Mouse (Mus musculus) 3134 (cell line): ENCODE results near the gene Srsf4.

Experiments
- DNase-seq: peaks from one replicate; pipeline ENCODE4 v3.0.0-alpha.2; 2011; ENCODE audit warnings: low spot score; ENCODE audit not compliant: insufficient read length; ENCODE audit errors: extremely low read depth

Srsf4 gene

DNA sequence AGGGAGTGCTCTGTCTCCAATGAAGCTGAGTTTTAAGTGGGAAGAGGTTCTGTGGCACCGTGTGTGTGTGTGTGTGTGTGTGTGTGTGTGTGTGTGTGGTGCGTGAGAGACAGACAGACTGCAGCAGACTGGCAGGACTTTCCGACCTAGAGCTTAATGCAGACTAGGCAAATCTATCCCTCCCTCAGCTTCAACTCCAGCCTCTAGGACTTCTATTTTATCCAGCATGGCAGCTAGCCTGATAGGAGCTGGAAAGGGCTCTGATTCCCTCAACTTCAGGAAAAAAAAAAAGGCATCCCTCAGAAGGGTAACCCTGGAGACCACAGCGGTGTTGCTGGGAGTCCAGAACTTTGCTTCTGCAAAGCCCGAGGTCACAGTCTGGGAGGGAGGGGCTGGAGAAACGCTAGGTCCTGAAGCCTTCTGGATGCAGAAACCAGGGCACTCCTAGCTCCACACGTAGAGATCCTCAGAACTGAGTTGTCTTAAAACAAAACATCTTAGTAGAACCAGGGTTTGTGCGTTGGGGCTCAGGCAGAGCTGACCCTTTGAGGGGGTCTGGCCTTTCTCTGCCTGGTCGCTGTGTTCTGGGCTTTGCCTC lies 40.7 kb downstream of the Srsf4 start:
- DNase-seq: no peak

DNA sequence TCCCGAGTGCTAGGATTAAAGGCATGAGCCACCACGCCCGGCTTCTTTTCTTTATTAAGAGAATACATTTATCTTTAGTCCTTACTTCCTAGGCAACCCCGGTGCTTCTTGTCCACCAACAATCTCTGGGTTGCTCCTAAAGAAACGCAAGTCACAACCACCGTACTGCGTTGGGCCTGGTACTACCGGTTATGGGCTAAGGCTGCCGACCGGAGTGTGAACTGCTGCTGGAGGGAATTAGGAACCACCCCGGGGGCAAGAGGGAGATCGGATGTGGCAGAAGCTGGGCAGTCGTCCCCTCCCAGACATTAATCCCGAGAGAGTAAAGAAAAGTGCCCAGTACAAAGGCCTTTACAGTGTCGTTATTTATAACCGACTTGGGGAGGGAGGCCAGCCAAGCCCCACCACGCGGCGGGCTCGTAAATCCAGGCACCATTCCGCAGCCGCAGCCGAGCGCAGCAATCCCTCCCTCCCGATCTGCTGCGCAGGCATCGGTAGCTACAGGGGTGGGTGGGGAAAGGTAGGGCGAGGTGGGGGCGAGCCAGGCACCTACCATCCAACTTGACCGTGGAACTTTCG lies 41.6 kb downstream of the Srsf4 start:
- no peak for DNase-seq

DNA sequence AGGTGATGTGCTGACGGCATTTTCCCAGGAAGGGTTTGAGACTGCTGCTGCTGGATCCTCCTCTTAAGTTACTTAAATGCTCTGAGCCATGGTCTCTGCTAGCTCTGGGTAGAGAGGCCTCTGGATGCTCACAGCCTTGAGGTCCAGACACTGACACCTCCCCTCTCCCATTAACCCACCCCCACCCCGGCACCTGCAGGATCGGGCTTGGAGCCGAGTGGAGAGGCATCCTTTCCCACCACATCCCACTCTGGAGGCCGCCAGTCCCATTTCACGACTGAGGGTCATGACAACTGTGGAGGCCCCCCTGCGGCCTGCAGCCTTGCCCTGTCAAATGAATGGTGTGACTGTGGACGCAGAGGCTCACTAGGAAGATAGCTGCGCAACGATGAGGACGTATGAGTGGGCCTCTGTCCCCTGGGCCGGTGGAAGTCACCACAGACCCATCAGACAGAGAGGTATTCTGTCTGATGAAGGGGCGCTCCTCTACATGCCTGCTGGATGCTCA lies 42.5 kb downstream of the Srsf4 start:
- DNase-seq: no peak

DNA sequence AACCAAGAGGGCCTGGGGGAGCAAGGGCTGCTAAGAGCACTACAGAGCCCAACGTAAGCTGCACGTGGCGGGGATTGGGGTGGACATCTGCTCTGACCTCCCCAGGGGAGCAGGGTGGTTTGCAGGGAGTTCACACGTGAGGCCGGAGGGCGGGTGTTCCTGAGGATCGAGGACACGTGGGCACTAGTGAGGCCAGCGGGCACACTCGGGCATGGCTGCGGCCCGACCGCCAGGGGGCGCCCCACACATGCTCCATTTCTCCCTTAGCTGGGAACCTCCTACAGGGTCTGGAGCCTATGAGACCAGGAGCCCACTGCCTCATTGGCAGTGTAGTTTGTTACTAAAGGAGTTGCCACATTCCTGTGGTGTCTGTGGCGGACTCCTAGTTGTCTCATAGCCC lies 43.0 kb downstream of the Srsf4 start:
- peak; percentile 66 for DNase-seq

DNA sequence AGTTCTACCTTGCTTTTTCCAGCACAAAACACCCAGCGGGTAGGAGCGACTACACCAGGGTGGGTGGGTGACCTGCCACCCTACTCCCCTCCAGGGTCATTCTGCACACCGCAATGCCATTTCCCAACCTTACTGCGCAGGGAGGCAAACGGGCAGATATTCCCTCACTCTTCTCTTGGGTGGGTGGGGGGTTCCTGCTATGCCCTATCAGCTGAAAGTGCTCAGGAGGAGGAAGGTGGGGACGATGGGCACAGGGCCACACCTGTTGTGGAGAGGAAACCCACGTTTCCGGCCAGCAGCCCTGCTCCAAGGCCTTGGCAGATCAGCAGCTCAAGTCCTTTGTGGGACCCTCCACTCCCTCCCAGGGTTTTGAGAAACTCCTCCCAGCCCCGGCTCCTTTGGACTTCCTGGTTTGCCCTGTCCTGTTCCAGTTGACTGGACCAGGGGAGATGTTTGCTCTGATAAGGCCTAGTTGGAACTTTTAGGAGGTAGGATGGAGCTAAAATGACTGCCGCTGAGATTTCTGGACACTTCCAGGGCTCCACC lies 43.7 kb downstream of the Srsf4 start:
- DNase-seq: no peak

DNA sequence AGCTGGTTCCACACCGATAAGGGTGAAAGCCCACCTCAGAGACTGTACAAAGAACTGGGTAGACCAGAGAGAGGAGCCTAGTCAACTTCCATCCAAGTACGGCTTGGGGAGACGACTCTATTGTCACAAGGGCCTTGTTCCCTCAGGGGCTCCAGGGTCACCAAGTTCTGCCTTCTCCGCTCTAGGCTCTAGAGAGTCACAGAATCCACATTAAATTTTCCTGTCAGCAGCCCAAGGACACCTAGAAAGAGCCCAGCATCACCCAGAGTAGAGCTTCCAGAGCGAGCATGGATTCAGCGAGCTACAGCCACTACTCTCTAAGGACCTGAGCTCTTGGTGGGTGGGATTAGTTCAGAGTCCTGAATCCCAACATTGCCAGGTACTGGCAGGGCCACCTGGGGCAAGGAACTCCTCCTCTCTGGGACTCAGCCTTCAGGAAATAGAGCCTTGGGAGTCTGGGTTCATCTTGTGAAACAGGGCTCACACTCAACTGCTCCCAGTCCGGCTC lies 44.7 kb downstream of the Srsf4 start:
- no peak for DNase-seq

DNA sequence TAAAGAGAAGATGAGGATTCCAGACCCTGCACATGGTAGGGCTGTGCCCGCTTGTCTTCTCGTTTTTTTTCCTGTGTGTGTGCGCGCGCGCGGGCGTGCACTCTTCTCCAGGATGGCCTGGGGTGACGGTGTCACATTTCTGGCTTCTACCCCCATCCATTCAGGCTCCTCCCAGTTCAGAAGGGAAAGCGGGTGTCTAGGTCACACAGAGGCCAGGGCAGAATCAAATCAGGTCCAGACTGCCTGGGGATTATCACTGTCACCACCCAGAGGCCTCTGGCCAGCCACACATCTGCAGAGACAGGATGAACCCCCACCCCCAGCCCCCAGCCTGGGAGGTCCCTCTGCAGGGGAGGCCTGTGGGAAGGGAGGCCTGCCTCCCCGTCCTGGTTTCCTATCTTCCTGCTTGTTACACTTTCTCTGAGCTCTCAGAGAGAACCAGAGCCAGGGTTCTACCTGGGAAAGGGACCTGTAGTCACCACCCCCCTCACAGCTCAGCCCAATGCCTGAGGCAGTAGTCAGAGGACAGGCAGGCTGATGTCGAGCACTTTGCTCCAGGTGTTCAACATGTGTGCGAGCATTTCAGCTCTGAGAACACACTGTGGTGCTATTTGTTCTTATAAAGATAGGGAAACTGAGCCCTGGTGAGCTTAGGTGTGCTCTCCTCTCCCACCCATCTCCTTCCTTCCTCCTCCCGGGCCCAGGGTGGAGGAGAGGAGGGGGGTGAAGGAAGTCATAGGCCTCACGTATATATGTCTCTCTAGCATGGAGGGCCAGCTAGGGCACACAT lies 45.5 kb downstream of the Srsf4 start:
- DNase-seq: no peak

DNA sequence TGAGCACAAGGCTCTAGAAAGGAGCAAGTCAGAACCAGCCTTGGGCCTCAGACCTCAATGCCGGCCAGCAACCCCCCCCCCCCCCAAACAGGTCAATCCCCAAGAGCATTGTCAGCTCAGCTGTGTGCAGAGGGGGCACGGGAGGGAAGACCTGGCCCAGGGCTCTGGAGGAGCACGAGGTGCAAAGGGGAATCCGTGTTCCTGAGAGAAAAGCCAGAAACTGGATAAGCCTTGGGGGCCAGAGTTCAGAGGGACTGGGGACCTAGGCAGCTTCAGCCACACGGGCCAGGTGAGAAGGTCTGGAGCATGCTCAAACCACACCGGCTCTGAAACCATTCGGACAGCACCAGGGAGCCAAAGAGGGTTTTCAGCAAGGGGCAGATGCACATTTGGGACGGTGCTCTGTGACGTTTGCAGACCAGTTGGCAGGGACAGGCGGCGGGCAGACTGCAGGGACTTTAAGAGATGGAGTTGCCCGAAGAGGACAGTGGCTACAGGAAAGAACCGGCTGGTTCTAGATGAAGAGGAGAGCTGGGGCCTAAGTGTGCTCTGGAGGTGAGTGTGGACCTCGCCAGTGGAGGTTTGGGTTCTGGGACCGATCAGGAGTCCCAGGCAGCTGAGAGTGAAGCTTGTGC lies 46.2 kb downstream of the Srsf4 start:
- no peak for DNase-seq

DNA sequence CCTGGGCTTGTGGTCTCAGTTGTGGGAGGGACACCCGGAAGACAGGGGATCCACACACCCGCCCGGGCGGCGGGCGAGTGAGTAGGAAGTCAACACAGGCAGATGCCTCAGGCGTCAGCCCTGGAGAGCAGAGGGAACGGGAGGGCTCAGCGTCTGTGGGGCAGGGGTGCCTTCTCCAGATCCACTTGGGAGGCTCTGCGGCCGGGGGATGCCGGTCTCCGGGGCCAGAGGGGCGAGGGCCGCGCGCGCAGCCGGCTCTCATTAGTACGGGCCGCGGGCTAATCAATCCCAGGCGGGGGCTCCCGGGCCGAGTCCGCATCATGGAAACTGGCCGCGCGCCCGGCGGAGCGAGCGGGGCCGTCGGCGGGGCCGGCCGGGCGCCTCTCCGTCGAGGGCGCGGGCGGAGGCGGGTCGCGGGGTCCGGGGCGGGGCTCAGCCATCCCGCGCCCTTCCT lies 46.8 kb downstream of the Srsf4 start:
- DNase-seq: no peak

DNA sequence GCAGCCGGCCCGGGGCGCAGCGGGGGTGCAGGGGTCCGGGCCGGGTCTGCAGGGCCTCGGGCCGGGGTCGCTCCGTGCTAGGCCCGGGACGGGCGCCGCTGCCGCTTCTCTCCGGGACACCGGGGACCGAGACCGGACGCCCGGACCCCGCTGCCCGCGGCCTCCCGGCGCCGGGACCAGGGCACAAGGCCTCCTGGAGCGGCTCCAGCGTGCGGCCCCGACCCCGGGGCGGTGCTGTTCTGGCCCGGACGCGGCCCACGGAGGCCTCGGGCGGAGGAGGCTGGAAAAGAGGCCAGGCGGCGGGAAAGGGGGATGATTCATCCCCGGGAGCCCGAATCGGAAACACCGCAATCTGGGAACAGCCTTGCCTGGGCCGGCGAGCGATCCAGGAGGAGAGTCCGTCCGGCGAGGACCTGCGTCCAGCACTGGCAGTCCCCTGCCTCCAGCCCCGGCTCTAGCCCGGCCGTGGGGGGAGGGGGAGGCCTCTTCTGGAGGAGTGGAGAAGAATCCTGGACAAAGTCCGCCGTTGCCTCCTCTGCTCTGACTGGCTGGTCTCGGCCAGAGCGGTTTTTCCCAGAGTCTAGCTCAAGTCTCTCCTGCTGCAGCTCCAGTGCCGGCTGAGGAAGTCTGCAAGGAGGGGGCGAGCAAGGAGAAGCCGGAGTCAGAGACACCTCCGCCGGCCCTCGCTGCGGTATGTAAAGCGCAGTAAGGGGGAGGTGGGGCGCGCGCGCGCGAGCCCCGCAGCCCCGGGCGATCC lies 47.4 kb downstream of the Srsf4 start:
- DNase-seq: no peak

DNA sequence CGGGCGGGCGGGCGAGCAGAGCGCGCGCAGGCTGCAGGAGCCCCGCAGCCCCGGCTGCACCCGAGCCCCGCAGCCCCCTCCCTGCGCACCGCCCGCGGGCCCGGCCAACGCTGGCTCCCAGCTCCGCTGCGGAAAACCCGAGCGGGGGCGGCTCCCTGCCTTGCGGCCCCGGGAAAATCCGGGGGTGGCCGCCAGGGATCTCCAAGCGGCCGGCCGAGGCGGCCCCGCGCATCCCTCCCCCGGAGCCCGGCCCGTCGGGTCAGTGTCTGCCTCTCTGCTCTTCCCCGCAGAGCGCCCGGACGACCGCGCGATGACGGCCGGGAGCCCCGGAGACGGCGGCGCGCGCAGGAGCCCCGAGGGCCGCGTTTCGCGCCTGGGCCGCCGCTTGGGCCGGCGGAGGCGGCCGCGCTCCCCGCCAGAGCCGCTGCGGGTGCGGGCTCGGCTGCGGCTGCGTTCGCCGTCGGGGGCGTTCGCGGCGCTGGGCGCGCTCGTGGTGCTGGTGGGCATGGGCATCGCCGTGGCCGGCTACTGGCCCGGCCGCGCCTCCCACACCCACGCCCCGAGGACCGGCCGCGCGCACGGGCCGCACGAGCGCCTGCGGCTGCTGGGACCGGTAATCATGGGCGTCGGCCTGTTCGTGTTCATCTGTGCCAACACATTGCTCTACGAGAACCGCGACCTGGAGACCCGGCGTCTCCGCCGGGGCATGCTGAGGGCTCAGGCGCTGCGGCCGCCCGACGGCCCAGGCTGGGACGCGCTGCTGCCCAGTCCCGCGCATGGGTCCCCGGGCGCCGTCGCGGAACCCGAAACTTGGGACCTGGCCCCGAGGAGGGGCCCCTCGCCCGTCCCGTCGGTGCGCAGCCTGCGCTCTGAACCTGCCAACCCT lies 48.3 kb downstream of the Srsf4 start, which contains the start of gene Tmem200b:
TSS of gene Tmem200b (plus strand) at position 311 of the 886 bp plus-strand sequence.
- no peak for DNase-seq

DNA sequence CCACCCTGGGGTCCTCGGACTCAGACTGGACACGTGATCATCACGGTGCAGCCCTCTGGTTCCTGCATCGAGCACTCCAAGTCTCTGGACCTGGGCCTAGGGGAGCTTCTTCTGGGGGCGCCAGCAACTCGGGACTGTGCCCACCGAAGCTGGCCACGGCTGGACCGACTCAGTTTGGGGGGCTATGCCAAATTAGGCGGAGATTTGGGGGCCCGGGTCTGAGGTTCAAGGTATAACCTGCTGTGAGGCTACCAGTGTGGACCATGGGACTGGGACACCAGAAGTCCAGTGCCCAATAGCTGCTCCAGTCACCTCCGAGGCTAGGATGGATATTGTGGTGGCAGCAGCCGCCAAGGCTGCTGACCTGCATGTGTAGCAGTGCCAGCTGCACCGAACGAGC lies 49.0 kb downstream of the Srsf4 start:
- no peak for DNase-seq

DNA sequence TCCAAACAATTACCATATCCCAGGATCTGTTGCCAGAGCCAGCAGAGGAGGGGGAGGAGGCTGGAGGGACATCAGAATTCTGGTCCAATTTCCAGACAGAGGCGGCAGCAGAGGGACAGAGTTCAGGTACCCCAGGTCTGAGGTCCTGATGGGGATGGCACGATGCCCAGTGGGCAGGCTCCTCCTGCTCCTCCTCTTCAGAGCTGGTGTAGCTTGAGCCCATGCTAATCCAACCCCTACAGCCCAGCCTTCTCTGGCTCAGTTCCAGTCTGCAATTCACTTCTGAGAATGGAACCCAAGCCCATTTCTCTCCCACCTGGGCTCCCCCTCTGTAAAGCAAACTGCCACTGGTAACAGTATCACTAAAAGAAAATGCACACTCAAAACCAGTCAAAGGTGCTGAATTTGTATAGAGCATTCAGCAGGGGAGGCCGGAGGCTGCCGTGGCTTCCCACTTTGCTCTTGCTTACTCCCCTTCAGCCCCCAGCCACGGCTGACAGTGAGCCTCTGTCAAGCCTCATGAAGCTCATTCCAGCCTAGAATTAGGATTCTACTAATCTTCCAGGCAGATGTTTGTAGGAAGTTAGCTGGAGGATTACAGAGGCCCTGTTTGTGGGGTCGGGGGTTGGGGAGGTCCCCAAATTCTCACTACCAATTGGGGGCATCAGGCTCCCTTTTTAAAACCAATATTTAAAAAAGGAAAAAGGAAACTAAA lies 50.8 kb downstream of the Srsf4 start:
- no peak for DNase-seq

DNA sequence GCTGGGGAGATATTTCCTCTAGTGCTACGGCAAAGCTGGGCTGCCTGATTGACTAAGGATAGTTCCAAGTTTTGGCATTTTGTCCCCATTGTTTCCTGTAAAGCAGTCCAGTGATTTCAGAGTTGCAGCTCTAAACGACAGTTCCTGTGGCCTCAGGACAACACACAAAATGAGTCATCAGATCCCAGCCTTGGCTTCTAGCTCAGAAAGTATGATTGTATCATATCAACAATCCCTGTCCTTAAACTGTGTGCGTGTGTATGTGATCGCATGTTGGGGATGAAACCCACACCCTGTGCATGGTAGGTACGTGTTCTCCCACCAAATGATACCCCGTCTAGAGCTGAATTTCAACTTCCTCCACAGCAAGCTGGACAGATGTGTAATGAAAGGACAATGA lies 55.7 kb downstream of the Srsf4 start:
- DNase-seq: no peak

DNA sequence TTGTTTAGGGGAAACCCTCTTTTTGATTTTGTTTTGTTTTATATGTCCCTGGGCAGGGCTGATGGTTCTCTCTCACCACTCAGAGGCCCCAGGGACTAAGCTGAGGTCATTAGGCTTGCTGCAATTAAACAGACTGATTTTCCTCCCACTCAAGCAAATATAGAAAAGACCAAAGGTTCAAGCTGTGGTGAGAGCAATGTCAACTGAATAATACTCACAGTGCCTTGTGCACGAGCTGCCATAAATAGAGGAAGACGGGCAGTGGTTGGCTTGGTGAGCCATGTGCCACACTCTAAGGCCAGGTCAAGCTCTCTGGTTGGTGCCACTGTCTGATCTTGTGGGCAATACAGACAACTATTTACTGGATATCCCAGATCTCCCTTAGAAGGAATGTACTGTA lies 66.0 kb downstream of the Srsf4 start:
- no peak for DNase-seq

DNA sequence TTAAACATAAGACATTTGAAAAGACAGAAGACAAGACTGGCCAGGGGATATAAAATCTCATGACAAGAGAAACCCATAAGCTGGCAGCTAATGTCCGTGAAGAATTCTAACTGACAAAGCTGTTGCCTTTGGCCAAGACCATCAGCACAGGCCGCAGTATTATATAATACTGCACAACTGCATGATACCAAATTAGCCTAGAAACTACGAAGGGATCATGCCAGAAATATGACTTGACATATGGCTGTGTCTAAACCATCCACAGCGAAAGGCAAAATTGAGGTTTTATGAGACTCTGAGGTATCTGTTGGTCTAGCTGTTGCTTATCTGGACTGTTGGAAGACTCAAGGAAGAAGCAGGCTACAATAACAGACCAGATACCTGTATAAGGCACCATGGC lies 67.4 kb downstream of the Srsf4 start:
- DNase-seq: no peak

DNA sequence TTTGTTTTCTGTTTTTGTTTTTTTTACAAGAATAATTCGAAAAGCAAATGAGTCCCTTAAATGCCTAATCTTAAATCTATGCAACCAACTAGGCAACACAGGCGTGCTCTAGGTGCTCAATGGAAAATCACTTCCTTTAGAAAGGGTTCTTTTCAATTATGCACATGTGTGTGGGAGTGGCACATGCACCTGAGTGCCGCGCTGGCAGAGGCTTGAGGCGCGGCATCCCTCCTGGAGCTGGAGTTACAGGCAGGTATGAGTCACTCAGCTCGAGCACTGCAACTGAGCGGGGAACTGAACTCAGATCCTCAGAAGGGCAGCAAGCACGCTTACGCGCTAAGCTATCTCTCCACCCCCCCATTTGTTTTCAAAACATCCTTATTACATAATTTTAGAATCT lies 74.4 kb downstream of the Srsf4 start:
- DNase-seq: no peak

DNA sequence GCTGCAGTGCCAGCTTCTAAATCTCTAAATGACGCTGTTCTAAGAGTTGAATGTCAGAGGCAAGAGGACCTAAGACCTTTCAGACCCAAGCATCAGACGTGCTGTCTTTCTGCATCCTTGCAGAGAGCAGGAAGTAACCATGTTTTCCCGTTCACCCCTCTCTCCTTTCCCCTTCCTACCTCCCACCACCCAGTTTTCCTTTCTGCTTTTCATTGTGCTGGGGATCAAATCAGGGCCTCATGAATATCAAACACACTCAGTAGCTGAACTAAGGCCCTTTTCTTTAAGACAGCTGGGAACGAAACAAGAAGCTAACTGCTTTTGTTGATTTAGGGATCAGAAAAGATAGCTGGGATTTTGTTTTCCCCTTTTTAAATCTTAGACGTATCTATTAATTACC lies 76.5 kb downstream of the Srsf4 start:
- no peak for DNase-seq

DNA sequence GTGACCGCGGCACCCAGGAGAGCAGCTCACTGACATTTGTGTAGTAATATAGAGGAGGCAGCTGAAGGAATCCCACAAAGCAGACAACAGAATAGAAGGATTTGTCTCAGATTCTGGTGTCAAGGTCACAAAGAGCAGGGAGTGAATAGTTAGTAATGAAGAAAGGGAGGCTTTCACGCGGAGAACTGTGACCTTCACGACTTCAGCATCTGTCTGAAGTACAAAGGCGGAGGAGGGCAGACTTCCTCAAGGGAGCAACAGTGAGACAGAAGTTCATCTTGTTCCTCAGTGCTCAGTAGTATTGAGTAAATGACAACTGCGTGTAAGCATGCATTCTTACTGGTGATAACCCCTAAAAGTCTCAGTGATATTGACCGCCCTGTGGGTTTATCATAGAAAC lies 77.2 kb downstream of the Srsf4 start:
- no peak for DNase-seq
